Mouse (Mus musculus): ENCODE measurements at regions not wholly inside any gene's neighbourhood (a gene's known extent, or its start where the extent isn't known, plus 50 kb on each side); places are given as distances from the start of the nearest gene placed in this dataset.

DNA sequence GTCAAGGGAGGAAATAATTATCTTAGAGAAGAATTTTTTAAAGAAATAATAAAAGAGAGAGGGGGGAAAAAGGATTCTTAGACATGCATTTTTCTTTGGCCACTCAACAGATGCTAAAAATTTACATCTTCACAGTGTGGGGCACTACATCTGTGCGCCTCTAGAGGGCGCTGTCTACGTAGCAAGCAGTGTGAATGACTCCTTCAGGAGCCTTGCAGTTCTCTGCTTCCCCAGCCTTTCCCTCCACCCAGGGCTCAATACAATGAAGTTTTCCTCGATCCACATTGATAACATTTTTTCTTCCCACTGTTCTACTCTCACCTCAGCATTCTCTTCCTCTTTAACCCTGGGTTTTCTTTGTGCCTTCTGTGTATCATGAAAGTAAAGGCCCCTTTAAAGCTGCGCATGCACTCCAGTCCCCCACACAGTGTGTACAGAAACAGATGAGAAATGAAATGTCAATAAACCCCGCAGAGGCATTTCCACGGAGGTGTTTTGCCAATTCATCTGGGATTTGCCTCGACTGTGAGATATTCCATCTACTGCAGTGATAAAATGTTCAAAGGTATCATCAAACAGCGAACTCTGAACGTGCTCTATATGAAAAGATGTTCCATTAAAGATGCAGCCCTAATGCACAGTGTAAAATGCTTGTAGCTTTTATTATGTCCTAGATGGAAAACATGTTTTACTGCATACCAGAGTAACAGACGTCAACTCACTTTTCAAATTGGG is 181.2 kb downstream of the Rdh14 start:
- Histone ChIP-seq H3K27me3 (ENCODE audit: control insufficient read depth, insufficient read depth, low read length) (no peaks in the 10 kb centered on the region), H3K36me3 (ENCODE audit: control insufficient read depth, insufficient read depth, low read length) (no peaks in the 10 kb centered on the region), H3K27ac (ENCODE audit: insufficient read depth, low read length) (no peak overlapping the region), H3K4me3 (ENCODE audit: extremely low read depth, insufficient read depth, insufficient read length) (no peak overlapping the region), H3K4me1 (ENCODE audit: control insufficient read depth, insufficient read depth, insufficient read length) (no peaks in the 10 kb centered on the region)
- no peak for DNase-seq (ENCODE audit: low read depth in 1 of 2, low spot score in 2 of 2)
- WGBS: 64% methylated on average over 11 of the region's 11 CpGs
- TF ChIP-seq POLR2A (IDR thresholded peaks at IDR 0.05; ENCODE audit: low read depth, low read length): no peak
- no peak for TF ChIP-seq CTCF (IDR thresholded peaks at IDR 0.05; ENCODE audit: extremely low read depth, insufficient read depth, insufficient read length, insufficient replicate concordance)

DNA sequence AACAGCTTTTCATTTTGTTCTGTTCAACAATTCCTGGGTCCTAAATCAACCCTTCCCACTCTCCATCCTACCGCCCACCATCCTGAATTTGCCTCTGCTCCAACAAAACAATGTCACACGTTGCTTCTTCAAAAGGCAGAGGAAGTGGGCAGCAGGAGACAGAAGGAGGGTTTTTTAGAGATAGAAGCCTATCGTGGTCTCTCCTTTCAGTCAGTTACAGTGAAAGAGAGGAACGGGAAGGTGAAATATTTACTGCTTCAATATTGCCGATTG is 181.7 kb downstream of the Rdh14 start:
- WGBS: 46% methylated on average over 5 of the region's 5 CpGs
- TF ChIP-seq CTCF (IDR thresholded peaks at IDR 0.05; ENCODE audit: extremely low read depth, insufficient read depth, insufficient read length, insufficient replicate concordance) (no peak), POLR2A (IDR thresholded peaks at IDR 0.05; ENCODE audit: low read depth, low read length) (no peak)

GRCm38 (mm10) chr12:10573381-10573780 is 182.8 kb downstream of the Rdh14 start:
- WGBS: 82% methylated on average over 9 of the region's 9 CpGs

More for the DNA sequence above, 181.7 kb downstream of the Rdh14 start:
- Histone ChIP-seq H3K36me3 (ENCODE audit: control insufficient read depth, insufficient read depth, low read length) (no peaks in the 10 kb centered on the region), H3K27ac (ENCODE audit: insufficient read depth, low read length) (no peak overlapping the region), H3K4me3 (ENCODE audit: extremely low read depth, insufficient read depth, insufficient read length) (no peak overlapping the region), H3K4me1 (ENCODE audit: control insufficient read depth, insufficient read depth, insufficient read length) (no peaks in the 10 kb centered on the region), H3K27me3 (ENCODE audit: control insufficient read depth, insufficient read depth, low read length) (no peaks in the 10 kb centered on the region)
- DNase-seq (ENCODE audit: low read depth in 1 of 2, low spot score in 2 of 2): no peak

DNA sequence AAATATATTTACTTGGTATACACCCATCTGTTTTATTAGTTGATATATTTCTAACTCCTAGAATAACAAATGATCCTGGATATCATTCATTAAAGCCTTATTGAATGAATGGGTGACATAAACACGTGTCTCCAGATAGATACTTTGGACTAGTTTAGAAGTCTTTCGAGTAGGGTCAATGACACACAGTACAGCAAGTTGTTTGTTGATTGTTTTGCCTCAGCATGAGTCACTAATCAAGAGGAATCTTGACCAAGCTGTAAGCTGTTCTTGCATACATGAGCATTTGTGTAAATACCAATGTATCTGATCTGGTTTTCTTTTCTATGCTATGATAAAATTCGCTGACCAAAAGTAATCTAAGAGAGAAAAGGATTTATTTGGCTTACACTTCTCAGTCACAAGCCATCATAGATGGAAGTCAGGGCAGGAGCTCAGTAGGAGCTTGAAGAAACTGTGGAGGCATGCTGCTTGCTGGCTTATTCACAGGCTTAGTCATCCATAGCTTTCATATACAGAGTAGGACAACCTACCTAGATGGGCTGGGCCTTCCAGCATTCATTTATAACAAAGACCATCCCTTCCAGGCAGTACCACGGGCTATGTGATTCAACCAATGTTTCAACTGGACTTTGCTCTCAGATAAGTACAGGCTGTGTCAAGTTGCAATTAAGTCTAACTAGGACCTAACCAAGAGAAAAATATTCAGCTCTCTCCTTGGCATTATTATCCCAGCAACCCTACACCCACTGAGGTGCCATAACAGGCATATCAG is 192.5 kb downstream of the Rdh14 start:
- DNase-seq (ENCODE audit: low read depth in 1 of 2, low spot score in 2 of 2): no peak
- Histone ChIP-seq H3K4me1 (ENCODE audit: control insufficient read depth, insufficient read depth, insufficient read length) (no peaks in the 10 kb centered on the region), H3K4me3 (ENCODE audit: extremely low read depth, insufficient read depth, insufficient read length) (no peak overlapping the region), H3K27ac (ENCODE audit: insufficient read depth, low read length) (no peak overlapping the region), H3K36me3 (ENCODE audit: control insufficient read depth, insufficient read depth, low read length) (no peaks in the 10 kb centered on the region), H3K27me3 (ENCODE audit: control insufficient read depth, insufficient read depth, low read length) (no peaks in the 10 kb centered on the region)
- TF ChIP-seq CTCF (IDR thresholded peaks at IDR 0.05; ENCODE audit: extremely low read depth, insufficient read depth, insufficient read length, insufficient replicate concordance): no peak
- TF ChIP-seq POLR2A (IDR thresholded peaks at IDR 0.05; ENCODE audit: low read depth, low read length): no peak
- WGBS: 67% methylated on average over 4 of the region's 4 CpGs

More at GRCm38 (mm10) chr12:10573381-10573780, 182.8 kb downstream of the Rdh14 start:
- no peak overlapping the region for H3K4me3 ChIP-seq (ENCODE audit: extremely low read depth, insufficient read depth, insufficient read length)
- H3K4me1 ChIP-seq (ENCODE audit: control insufficient read depth, insufficient read depth, insufficient read length): no peaks in the 10 kb centered on the region
- no peaks in the 10 kb centered on the region for H3K36me3 ChIP-seq (ENCODE audit: control insufficient read depth, insufficient read depth, low read length)
- no peaks in the 10 kb centered on the region for H3K27me3 ChIP-seq (ENCODE audit: control insufficient read depth, insufficient read depth, low read length)
- no peak overlapping the region for H3K27ac ChIP-seq (ENCODE audit: insufficient read depth, low read length)
- TF ChIP-seq CTCF (IDR thresholded peaks at IDR 0.05; ENCODE audit: extremely low read depth, insufficient read depth, insufficient read length, insufficient replicate concordance): no peak
- TF ChIP-seq POLR2A (IDR thresholded peaks at IDR 0.05; ENCODE audit: low read depth, low read length): no peak
- no peak for DNase-seq (ENCODE audit: low read depth in 1 of 2, low spot score in 2 of 2)

GRCm38 (mm10) chr12:10584026-10584425 is 193.5 kb downstream of the Rdh14 start:
- no peak for DNase-seq (ENCODE audit: low read depth in 1 of 2, low spot score in 2 of 2)
- Histone ChIP-seq H3K4me1 (ENCODE audit: control insufficient read depth, insufficient read depth, insufficient read length) (no peaks in the 10 kb centered on the region), H3K27ac (ENCODE audit: insufficient read depth, low read length) (no peak overlapping the region), H3K27me3 (ENCODE audit: control insufficient read depth, insufficient read depth, low read length) (no peaks in the 10 kb centered on the region), H3K36me3 (ENCODE audit: control insufficient read depth, insufficient read depth, low read length) (no peaks in the 10 kb centered on the region), H3K4me3 (ENCODE audit: extremely low read depth, insufficient read depth, insufficient read length) (no peak overlapping the region)
- no peak for TF ChIP-seq POLR2A (IDR thresholded peaks at IDR 0.05; ENCODE audit: low read depth, low read length)
- 76% methylated on average over 7 of the region's 7 CpGs for WGBS

GRCm38 (mm10) chr12:10589537-10589936 is 199.0 kb downstream of the Rdh14 start:
- Histone ChIP-seq H3K27me3 (ENCODE audit: control insufficient read depth, insufficient read depth, low read length) (no peaks in the 10 kb centered on the region), H3K36me3 (ENCODE audit: control insufficient read depth, insufficient read depth, low read length) (no peaks in the 10 kb centered on the region), H3K4me1 (ENCODE audit: control insufficient read depth, insufficient read depth, insufficient read length) (no peaks in the 10 kb centered on the region), H3K27ac (ENCODE audit: insufficient read depth, low read length) (no peak overlapping the region), H3K4me3 (ENCODE audit: extremely low read depth, insufficient read depth, insufficient read length) (no peak overlapping the region)
- peak; percentile 11 to 23 for DNase-seq (ENCODE audit: low read depth in 1 of 2, low spot score in 2 of 2)
- TF ChIP-seq CTCF (IDR thresholded peaks at IDR 0.05; ENCODE audit: extremely low read depth, insufficient read depth, insufficient read length, insufficient replicate concordance): no peak
- TF ChIP-seq POLR2A (IDR thresholded peaks at IDR 0.05; ENCODE audit: low read depth, low read length): no peak
- 39% methylated on average over 8 of the region's 8 CpGs for WGBS
